Mouse (Mus musculus) E14TG2a.4 (cell line): ENCODE measurements around the gene Lmna.

Experiments used
- H3K27me3 ChIP-seq: 2 replicates; pipeline ENCODE4 v1.6.1; 2014; ENCODE audit warnings: low read length, control low read depth; ENCODE audit not compliant: insufficient read depth
- H3K36me3 ChIP-seq: 2 replicates; pipeline ENCODE4 v1.6.1; 2014; ENCODE audit warnings: low read length, control low read depth; ENCODE audit not compliant: insufficient read depth
- H3K4me1 ChIP-seq: replicated peaks from 2 replicates; pipeline ENCODE4 v1.6.1; 2014; ENCODE audit warnings: low read depth, low read length, control low read depth
- H3K4me3 ChIP-seq: replicated peaks from 2 replicates; pipeline ENCODE4 v1.5.1; 2014; ENCODE audit warnings: mild to moderate bottlenecking, low read length
- H3K9me3 ChIP-seq: 2 replicates; pipeline ENCODE4 v1.6.1; 2014; ENCODE audit warnings: low read length, control low read depth
- CTCF ChIP-seq: conservative IDR thresholded peaks from 2 replicates; pipeline ENCODE4 v1.5.1; 2014; ENCODE audit warnings: low read length
- NANOG ChIP-seq: IDR thresholded peaks from 2 replicates; pipeline ENCODE4 v1.6.1; 2014; ENCODE audit warnings: borderline replicate concordance, low read length, mixed read lengths
- POU5F1 ChIP-seq: IDR thresholded peaks from 2 replicates; pipeline ENCODE4 v1.6.1; 2014; ENCODE audit warnings: low read length, borderline replicate concordance

The Lmna gene

DNA sequence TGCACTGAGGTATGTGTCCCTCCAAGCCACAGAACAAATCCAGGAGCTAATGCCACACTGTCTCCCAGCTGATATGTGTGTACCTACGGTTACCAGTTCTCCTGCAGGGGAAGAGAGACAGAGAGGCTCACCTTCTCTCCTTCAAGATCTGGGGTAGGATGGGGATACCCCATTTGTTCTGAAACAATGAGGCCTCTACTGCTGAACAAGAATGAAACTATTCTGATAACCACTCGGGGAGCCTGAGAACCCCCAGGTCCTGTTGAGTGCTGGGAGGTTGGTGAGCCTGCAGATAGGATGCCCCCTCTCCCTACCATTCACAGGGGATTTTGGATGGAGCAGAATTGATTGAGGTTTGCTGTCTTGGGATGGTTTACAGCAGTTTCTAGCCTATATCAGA, 10.3 kb upstream of the Lmna start:
- Histone ChIP-seq H3K4me3 (no peak overlapping the region), H3K9me3 (no peaks in the 10 kb centered on the region), H3K4me1 (peaks cover 60% of the 10 kb centered on the region), H3K36me3 (peaks cover 26% of the 10 kb centered on the region), H3K27me3 (0 out of 2 replicates have a peak, but pooled peaks cover 3% of the 10 kb centered on the region)
- TF ChIP-seq NANOG (no peak), POU5F1 (no peak), CTCF (no peak)

- Histone ChIP-seq H3K4me3 (no peak overlapping the region), H3K36me3 (peaks cover 9% of the 10 kb centered on the region), H3K9me3 (no peaks in the 10 kb centered on the region), H3K4me1 (peaks cover 66% of the 10 kb centered on the region), H3K27me3 (0 out of 2 replicates have a peak, but pooled peaks cover 6% of the 10 kb centered on the region)
- TF ChIP-seq CTCF: no peak
- TF ChIP-seq POU5F1: no peak
- no peak for TF ChIP-seq NANOG
Measured at GRCm38 (mm10) chr3:88518411-88518810, 8.7 kb upstream of the Lmna start.

- Histone ChIP-seq H3K9me3 (no peaks in the 10 kb centered on the region), H3K27me3 (0 out of 2 replicates have a peak, but pooled peaks cover 8% of the 10 kb centered on the region), H3K36me3 (no peaks in the 10 kb centered on the region), H3K4me1 (peaks cover 66% of the 10 kb centered on the region), H3K4me3 (no peak overlapping the region)
- TF ChIP-seq NANOG (no peak), POU5F1 (no peak), CTCF (no peak)
Measured at GRCm38 (mm10) chr3:88516407-88516806, 6.7 kb upstream of the Lmna start.

DNA sequence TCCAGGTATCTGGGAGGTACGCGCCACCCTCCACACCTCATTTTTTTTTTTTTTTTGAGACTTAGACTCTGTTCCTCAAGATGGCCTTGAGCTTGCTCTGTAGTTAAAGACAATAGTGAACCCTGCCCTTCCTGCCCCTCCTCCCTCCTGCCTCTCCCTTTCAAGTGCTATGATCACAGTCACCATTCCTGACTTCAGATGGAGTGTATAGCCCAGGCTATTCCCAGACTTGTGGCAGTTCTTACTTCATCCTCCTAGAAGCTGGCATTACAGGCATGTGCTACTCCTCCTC, 5.3 kb upstream of the Lmna start:
- Histone ChIP-seq H3K4me3 (no peak overlapping the region), H3K36me3 (no peaks in the 10 kb centered on the region), H3K4me1 (peaks cover 73% of the 10 kb centered on the region), H3K27me3 (0 out of 2 replicates have a peak, but pooled peaks cover 8% of the 10 kb centered on the region), H3K9me3 (no peaks in the 10 kb centered on the region)
- no peak for TF ChIP-seq POU5F1
- no peak for TF ChIP-seq CTCF
- TF ChIP-seq NANOG: no peak

DNA sequence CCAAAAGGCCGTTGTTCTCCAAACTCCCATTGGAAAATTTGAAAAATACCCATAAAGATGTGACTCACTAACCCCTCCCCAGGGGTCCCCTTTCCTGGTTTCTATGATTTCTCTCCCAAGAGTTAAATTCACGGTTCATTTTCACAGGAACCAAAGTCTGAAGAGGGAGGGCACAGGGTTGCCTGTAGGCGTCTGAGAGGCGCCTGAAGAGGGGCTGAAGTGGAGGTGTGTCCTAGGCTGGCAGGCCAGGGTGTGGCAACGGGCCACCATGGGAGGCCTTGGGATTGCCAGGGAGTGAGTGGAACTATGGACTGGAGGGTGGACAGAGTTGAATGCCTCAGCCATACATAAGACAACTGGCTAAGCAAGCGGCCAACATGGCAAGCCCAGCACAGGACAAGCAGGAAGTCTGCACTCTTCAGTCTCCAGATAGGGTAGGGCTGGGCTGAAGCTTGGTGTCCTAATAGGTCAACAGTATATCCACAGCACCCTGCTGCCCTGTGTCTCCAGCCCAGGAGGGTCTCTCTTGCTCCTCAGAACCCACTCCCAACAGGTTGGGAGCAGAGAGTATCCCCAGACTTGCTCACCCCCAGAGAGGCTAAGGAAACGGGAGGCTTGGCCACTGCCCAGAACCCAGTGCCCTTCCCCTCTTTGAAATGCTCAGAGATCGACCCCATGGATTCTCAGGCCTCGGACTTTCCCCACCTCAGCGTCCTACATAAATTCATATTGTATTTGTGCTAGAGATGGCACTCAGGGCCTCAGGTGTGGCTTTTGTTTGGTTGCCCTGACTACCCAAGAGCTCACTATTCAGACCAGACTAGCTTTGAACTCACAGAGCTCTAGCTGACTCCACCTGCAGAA, 4.7 kb upstream of the Lmna start:
- no peak for TF ChIP-seq POU5F1
- TF ChIP-seq NANOG: no peak
- no peak for TF ChIP-seq CTCF
- no peaks in the 10 kb centered on the region for H3K9me3 ChIP-seq

GRCm38 (mm10) chr3:88513546-88514115, 3.9 kb upstream of the Lmna start:
- Histone ChIP-seq H3K36me3 (no peaks in the 10 kb centered on the region), H3K4me3 (peak overlapping the region; percentile 29; the same call in 1 of the 2 replicates), H3K9me3 (no peaks in the 10 kb centered on the region), H3K27me3 (0 out of 2 replicates have a peak, but pooled peaks cover 8% of the 10 kb centered on the region), H3K4me1 (peaks cover 75% of the 10 kb centered on the region)
- no peak for TF ChIP-seq NANOG
- TF ChIP-seq CTCF: no peak
- no peak for TF ChIP-seq POU5F1

More for the DNA sequence above, 4.7 kb upstream of the Lmna start:
- Histone ChIP-seq H3K4me3 (peak overlapping the region; percentile 24), H3K36me3 (no peaks in the 10 kb centered on the region), H3K27me3 (0 out of 2 replicates have a peak, but pooled peaks cover 8% of the 10 kb centered on the region), H3K4me1 (peaks cover 69% of the 10 kb centered on the region)

GRCm38 (mm10) chr3:88512896-88513545, 3.3 kb upstream of the Lmna start:
- H3K4me3 ChIP-seq: peak overlapping the region; percentile 43
- no peaks in the 10 kb centered on the region for H3K9me3 ChIP-seq
- H3K4me1 ChIP-seq: peaks cover 81% of the 10 kb centered on the region
- TF ChIP-seq CTCF (no peak), NANOG (no peak), POU5F1 (no peak)
- H3K36me3 ChIP-seq: 0 out of 2 replicates have a peak, but pooled peaks cover 2% of the 10 kb centered on the region
- H3K27me3 ChIP-seq: 0 out of 2 replicates have a peak, but pooled peaks cover 8% of the 10 kb centered on the region

DNA sequence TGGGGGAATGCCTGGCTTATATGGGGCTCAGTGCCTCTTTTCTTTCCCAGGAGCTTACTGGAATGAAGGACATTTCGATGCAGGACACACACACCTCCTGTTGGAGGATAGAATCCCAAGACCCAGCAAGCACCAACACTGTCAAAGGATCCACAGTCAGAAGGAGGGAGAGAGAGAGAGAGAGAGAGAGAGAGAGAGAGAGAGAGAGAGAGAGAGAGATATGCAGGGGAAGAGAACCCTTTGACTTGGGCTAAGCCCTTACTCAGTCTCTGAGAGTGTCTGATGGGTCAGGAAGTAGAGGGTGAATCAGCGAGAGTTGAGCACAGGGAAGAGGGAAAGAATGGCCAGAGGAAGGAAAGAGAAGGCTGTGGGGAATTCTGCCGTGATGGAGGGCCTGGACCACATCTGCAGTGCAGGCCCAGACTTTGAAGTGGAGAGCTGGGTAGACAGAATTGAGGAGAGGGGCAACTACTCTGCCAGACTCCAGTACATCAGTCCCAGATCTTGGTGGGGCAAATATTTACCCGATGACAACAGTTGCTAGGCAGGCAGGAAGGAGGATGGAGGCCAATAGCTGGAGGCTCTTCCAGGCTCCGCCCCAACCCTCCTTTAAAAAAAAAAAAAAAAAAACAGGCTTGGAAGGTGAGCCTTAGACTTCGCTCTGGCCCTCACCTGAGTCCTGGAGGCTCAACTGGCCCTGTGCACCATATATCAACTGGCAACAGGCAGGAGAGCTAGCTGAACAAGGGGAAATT, 2.6 kb upstream of the Lmna start:
- no peak for TF ChIP-seq NANOG
- TF ChIP-seq POU5F1: no peak
- TF ChIP-seq CTCF: no peak
- H3K4me1 ChIP-seq: peaks cover 87% of the 10 kb centered on the region
- H3K9me3 ChIP-seq: no peaks in the 10 kb centered on the region
- 0 out of 2 replicates have a peak, but pooled peaks cover 7% of the 10 kb centered on the region for H3K36me3 ChIP-seq
- 0 out of 2 replicates have a peak, but pooled peaks cover 8% of the 10 kb centered on the region for H3K27me3 ChIP-seq
- H3K4me3 ChIP-seq: peak overlapping the region; percentile 77
